Mouse (Mus musculus): ENCODE measurements around the gene Zfp146. TPM values are rescaled to one million over a fixed set of nuclear protein-coding genes. Genes with fewer than 3 reads are reported as not detected.

The Zfp146 gene
- total and polyA plus RNA-seq, 2 experiments from 2014 or later: 10.2 to 40.6 TPM

- peak; percentile 90 for TF ChIP-seq CTCF (IDR thresholded peaks at IDR 0.05; ENCODE audit: low read depth)
- H3K4me2 ChIP-seq (ENCODE audit: low read depth, low read length): no peak overlapping the region
- peaks cover 28% of the 10 kb centered on the region for H3K36me3 ChIP-seq (ENCODE audit: insufficient read depth, low read length)
- peaks cover 3% of the 10 kb centered on the region; the same call in 1 of the 2 replicates for H3K4me1 ChIP-seq (ENCODE audit: insufficient read depth, low read length)
- WGBS: 1% methylated on average over 4 of the region's 4 CpGs
- DNase-seq (ENCODE audit: low spot score) (peak; percentile 90), ATAC-seq (peak; percentile 61; the same call in 1 of the 2 replicates)
- no peak overlapping the region for H3K9ac ChIP-seq (replicated peaks; ENCODE audit: low read length)
- H3K27ac ChIP-seq: peak overlapping the region; percentile 43; the same call in 1 of the 2 replicates
- no peak overlapping the region for H3K4me3 ChIP-seq (ENCODE audit: low read length)
- no peaks in the 10 kb centered on the region for H3K27me3 ChIP-seq (ENCODE audit: insufficient read depth, low read length)
- H3K9me3 ChIP-seq (ENCODE audit: low read length): no peaks in the 10 kb centered on the region
Measured at GRCm38 (mm10) chr7:30181308-30181707, 11.8 kb upstream of the Zfp146 start.

GRCm38 (mm10) chr7:30178256-30178655 lies 8.7 kb upstream of the Zfp146 start:
- no peaks in the 10 kb centered on the region for H3K4me1 ChIP-seq (ENCODE audit: insufficient read depth, low read length)
- no peak for TF ChIP-seq CTCF (IDR thresholded peaks at IDR 0.05; ENCODE audit: low read depth)
- no peak overlapping the region for H3K9ac ChIP-seq (replicated peaks; ENCODE audit: low read length)
- no peaks in the 10 kb centered on the region for H3K9me3 ChIP-seq (ENCODE audit: low read length)
- no peaks in the 10 kb centered on the region for H3K27me3 ChIP-seq (ENCODE audit: insufficient read depth, low read length)
- H3K36me3 ChIP-seq (ENCODE audit: insufficient read depth, low read length): peaks cover 23% of the 10 kb centered on the region
- WGBS: 91% methylated on average over 11 of the region's 11 CpGs
- no peak overlapping the region for H3K4me3 ChIP-seq (ENCODE audit: low read length)
- DNase-seq (ENCODE audit: low spot score) (no peak), ATAC-seq (no peak)
- no peak overlapping the region for H3K4me2 ChIP-seq (ENCODE audit: low read depth, low read length)
- no peak overlapping the region for H3K27ac ChIP-seq

- WGBS: 83% methylated on average over 12 of the region's 12 CpGs
- H3K9ac ChIP-seq (replicated peaks; ENCODE audit: low read length): no peak overlapping the region
- ATAC-seq: no peak
Measured at GRCm38 (mm10) chr7:30176474-30176873, 6.9 kb upstream of the Zfp146 start.

GRCm38 (mm10) chr7:30170283-30170951 lies 867 bp upstream of the Zfp146 start:
- Histone ChIP-seq H3K27ac (peak overlapping the region; percentile 93; the same call in 1 of the 2 replicates), H3K9me3 (ENCODE audit: low read length) (no peaks in the 10 kb centered on the region), H3K4me1 (ENCODE audit: insufficient read depth, low read length) (peaks cover 11% of the 10 kb centered on the region), H3K4me2 (ENCODE audit: low read depth, low read length) (peak overlapping the region; percentile 67), H3K36me3 (ENCODE audit: insufficient read depth, low read length) (no peaks in the 10 kb centered on the region), H3K4me3 (ENCODE audit: low read length) (peak overlapping the region; percentile 68), H3K27me3 (ENCODE audit: insufficient read depth, low read length) (no peaks in the 10 kb centered on the region), H3K9ac (replicated peaks; ENCODE audit: low read length) (peak overlapping the region; percentile 80)
- DNase-seq (ENCODE audit: low spot score): no peak
- peak; percentile 46 for ATAC-seq
- no peak for TF ChIP-seq CTCF (IDR thresholded peaks at IDR 0.05; ENCODE audit: low read depth)
- WGBS: 25% methylated on average over 11 of the region's 11 CpGs

More at GRCm38 (mm10) chr7:30176474-30176873, 6.9 kb upstream of the Zfp146 start:
- H3K4me2 ChIP-seq (ENCODE audit: low read depth, low read length): no peak overlapping the region
- no peak for DNase-seq (ENCODE audit: low spot score)
- no peak overlapping the region for H3K4me3 ChIP-seq (ENCODE audit: low read length)
- no peak for TF ChIP-seq CTCF (IDR thresholded peaks at IDR 0.05; ENCODE audit: low read depth)
- no peak overlapping the region for H3K27ac ChIP-seq
- H3K9me3 ChIP-seq (ENCODE audit: low read length): no peaks in the 10 kb centered on the region
- no peaks in the 10 kb centered on the region for H3K27me3 ChIP-seq (ENCODE audit: insufficient read depth, low read length)
- peaks cover 23% of the 10 kb centered on the region for H3K36me3 ChIP-seq (ENCODE audit: insufficient read depth, low read length)
- H3K4me1 ChIP-seq (ENCODE audit: insufficient read depth, low read length): no peaks in the 10 kb centered on the region

GRCm38 (mm10) chr7:30168914-30169582 lies 502 bp downstream of the Zfp146 start:
- WGBS: 2% methylated on average over 21 of the region's 21 CpGs
- Histone ChIP-seq H3K9ac (replicated peaks; ENCODE audit: low read length) (peak overlapping the region; percentile 80), H3K9me3 (ENCODE audit: low read length) (0 out of 2 replicates have a peak, but pooled peaks cover under 1% of the 10 kb centered on the region), H3K27ac (peak overlapping the region; percentile 93), H3K36me3 (ENCODE audit: insufficient read depth, low read length) (no peaks in the 10 kb centered on the region; the same call in 1 of the 2 replicates), H3K27me3 (ENCODE audit: insufficient read depth, low read length) (no peaks in the 10 kb centered on the region), H3K4me3 (ENCODE audit: low read length) (peak overlapping the region; percentile 68), H3K4me2 (ENCODE audit: low read depth, low read length) (peak overlapping the region; percentile 67), H3K4me1 (ENCODE audit: insufficient read depth, low read length) (peaks cover 11% of the 10 kb centered on the region)
- no peak for TF ChIP-seq CTCF (IDR thresholded peaks at IDR 0.05; ENCODE audit: low read depth)
- ATAC-seq: peak; percentile 49; the same call in 1 of the 2 replicates
- peak; percentile 75 for DNase-seq (ENCODE audit: low spot score)

- Histone ChIP-seq H3K9ac (replicated peaks; ENCODE audit: low read length) (no peak overlapping the region), H3K36me3 (ENCODE audit: insufficient read depth, low read length) (peaks cover 33% of the 10 kb centered on the region), H3K4me1 (ENCODE audit: insufficient read depth, low read length) (peaks cover 7% of the 10 kb centered on the region; the same call in 1 of the 2 replicates), H3K4me3 (ENCODE audit: low read length) (no peak overlapping the region), H3K27ac (no peak overlapping the region), H3K9me3 (ENCODE audit: low read length) (peaks cover 14% of the 10 kb centered on the region), H3K4me2 (ENCODE audit: low read depth, low read length) (no peak overlapping the region), H3K27me3 (ENCODE audit: insufficient read depth, low read length) (no peaks in the 10 kb centered on the region)
- DNase-seq (ENCODE audit: low spot score): no peak
- TF ChIP-seq CTCF (IDR thresholded peaks at IDR 0.05; ENCODE audit: low read depth): no peak
- 97% methylated on average over 2 of the region's 2 CpGs for WGBS
- no peak for ATAC-seq
Measured at GRCm38 (mm10) chr7:30164745-30165144, 4.8 kb downstream of the Zfp146 start.

Data from hindbrain, postnatal 0 days (tissue).